ENCODE assay signal across 22 mouse cellular contexts in the genomic region with DNA sequence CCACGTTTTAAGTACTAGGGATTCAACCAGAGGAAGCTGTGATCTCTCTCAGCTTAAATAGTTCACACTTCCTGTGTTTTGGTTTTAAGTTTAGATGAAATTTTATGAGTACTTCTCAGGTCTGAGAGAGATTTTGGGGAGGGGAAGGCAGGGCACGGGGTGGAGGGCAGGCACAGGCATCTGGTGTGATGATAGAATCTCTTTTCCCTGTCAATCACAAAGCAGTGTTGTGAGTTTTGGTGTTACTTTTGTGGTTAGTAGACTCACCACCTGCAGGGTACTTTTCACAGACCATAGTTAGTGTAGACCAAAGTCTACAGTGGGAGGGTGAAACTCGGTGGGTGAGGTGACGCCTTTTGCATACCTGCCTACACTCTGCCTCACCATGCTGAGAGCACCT. TPM values are rescaled to one million over a fixed set of nuclear protein-coding genes. Genes with fewer than 3 reads are reported as not detected.
DNase-seq lines count a peak whose midpoint lies in the region; ATAC-seq and TF ChIP-seq lines count a peak whose summit lies in the region.
"Had no signal": no experiment of that assay in that cellular context is flagged by ENCODE, and none has a peak within 500 bp of the region (broad histone marks: within the 10 kb centered on the region; RNA-seq: fewer than 3 reads in every experiment).

No protein-coding gene starts in this region.

- no peak overlapping the region for H3K4me3 ChIP-seq in spleen, adult 2 months (ENCODE audit: extremely low read depth, insufficient read depth, insufficient read length)
- H3K4me3 ChIP-seq in bone marrow, adult 2 months (replicated peaks; ENCODE audit: control insufficient read depth, low read depth, low read length) = no peak overlapping the region
- no peak overlapping the region for H3K4me3 ChIP-seq in kidney, embryonic 15.5 days (replicated peaks)
- H3K4me3 ChIP-seq: forebrain, embryonic 10.5 days had no signal

- H3K27ac ChIP-seq in spleen, adult 2 months (ENCODE audit: insufficient read depth, low read length) = peak overlapping the region; percentile 84
- peak overlapping the region; percentile 36 for H3K27ac ChIP-seq in bone marrow, adult 2 months (ENCODE audit: control insufficient read depth, insufficient read depth, low read depth, low read length, poor library complexity)
- H3K27ac ChIP-seq in kidney, embryonic 15.5 days = no peak overlapping the region
- H3K27ac ChIP-seq: forebrain, embryonic 10.5 days; hindbrain, postnatal 0 days had no signal

- no peak for TF ChIP-seq POLR2A in spleen, adult 2 months (IDR thresholded peaks at IDR 0.05; ENCODE audit: low read depth, low read length)
- no peak for TF ChIP-seq POLR2A in bone marrow, adult 2 months (IDR thresholded peaks at IDR 0.05; ENCODE audit: borderline replicate concordance, control insufficient read depth, low read depth, low read length)

- no peaks in the 10 kb centered on the region for H3K36me3 ChIP-seq in spleen, adult 2 months (ENCODE audit: control insufficient read depth, insufficient read depth, low read length)
- no peaks in the 10 kb centered on the region for H3K36me3 ChIP-seq in kidney, embryonic 15.5 days
- H3K36me3 ChIP-seq: forebrain, embryonic 10.5 days had no signal

- no peaks in the 10 kb centered on the region for H3K27me3 ChIP-seq in spleen, adult 2 months (ENCODE audit: control insufficient read depth, insufficient read depth, low read length)
- H3K27me3 ChIP-seq in kidney, embryonic 15.5 days = no peaks in the 10 kb centered on the region
- H3K27me3 ChIP-seq: CH12.LX had no signal

- peaks cover 15% of the 10 kb centered on the region for H3K4me1 ChIP-seq in spleen, adult 2 months (ENCODE audit: control insufficient read depth, insufficient read depth, insufficient read length)
- peaks cover 8% of the 10 kb centered on the region for H3K4me1 ChIP-seq in bone marrow, adult 2 months (ENCODE audit: control insufficient read depth, insufficient read depth, low read length)
- H3K4me1 ChIP-seq in kidney, embryonic 15.5 days = no peaks in the 10 kb centered on the region
- H3K4me1 ChIP-seq: forebrain, embryonic 10.5 days had no signal

- H3K9me3 ChIP-seq in kidney, embryonic 15.5 days (replicated peaks) = no peaks in the 10 kb centered on the region
- H3K9me3 ChIP-seq: forebrain, embryonic 10.5 days had no signal

- H3K4me2 ChIP-seq in kidney, embryonic 15.5 days = no peak overlapping the region
- H3K4me2 ChIP-seq: heart, embryonic 11.5 days; liver, embryonic 11.5 days; lung, embryonic 14.5 days; midbrain, embryonic 11.5 days had no signal

- peak in 1 of 2 experiments; percentile 41 for DNase-seq in spleen, adult 2 months (ENCODE audit: low read depth in 1 of 2, low spot score in 2 of 2)
- DNase-seq in spleen, postnatal 14 days (ENCODE audit: low spot score in 2 of 2) = no peak
- DNase-seq in natural killer cell, adult 2 months (ENCODE audit: low spot score in 2 of 2) = peak; percentile 61 to 79
- peak; percentile 48 to 68 for DNase-seq in thymus, postnatal 36 days
- DNase-seq in adrenal gland, adult 2 months = no peak
- no peak for DNase-seq in left cerebral cortex, adult 9 months (ENCODE audit: low spot score in 2 of 2)
- DNase-seq: adrenal gland, postnatal 36 days; cerebellum, adult 9-10 months; kidney, adult 2 months; kidney, postnatal 4 days; left cerebral cortex, postnatal 4 days; lung, embryonic 14.5 days; lung, postnatal 4 days; spleen, adult 18-20 months had no signal

- no peak for TF ChIP-seq CTCF in spleen, adult 2 months (IDR thresholded peaks at IDR 0.05; ENCODE audit: extremely low read depth, insufficient read depth, insufficient read length, insufficient replicate concordance)
- TF ChIP-seq CTCF in bone marrow, adult 2 months (IDR thresholded peaks at IDR 0.05; ENCODE audit: control insufficient read depth, insufficient read depth, low read length) = no peak

- no peak overlapping the region for H3K9ac ChIP-seq in kidney, embryonic 15.5 days
- H3K9ac ChIP-seq: lung, embryonic 14.5 days had no signal

- ATAC-seq in kidney, embryonic 15.5 days (replicated peaks; ENCODE audit: low FRiP score) = no peak
- ATAC-seq: hindbrain, postnatal 0 days had no signal

- WGBS in spleen, adult 2 months = 14% methylated on average over 4 of the region's 4 CpGs
- WGBS in bone marrow, adult 2 months = 23% methylated on average over 4 of the region's 4 CpGs
- 72% methylated on average over 4 of the region's 4 CpGs for WGBS in kidney, embryonic 15.5 days

RNA-seq across cellular contexts. Expression of a gene that starts 32.7 kb away (rescaled TPM):
- polyA plus RNA-seq in spleen, adult 2 months (2012; rRNA removed) = 5.1 and 6.0 TPM in 2 replicates
- polyA plus RNA-seq in bone marrow, adult 2 months (2011; ENCODE audit: insufficient read depth, insufficient read length, low replicate concordance, missing spikeins) = 14.9 and 55.4 TPM in 2 replicates
- polyA plus RNA-seq in kidney, embryonic 15.5 days (2015; fragmentation: Nextera tagmentation; extraction: Ambion mirVana) = 1.6 and 2.0 TPM in 2 replicates
- under 1 TPM; 0.28 to 0.43 TPM for total RNA-seq in adrenal gland, adult 2 months (2021)
- polyA plus RNA-seq in adrenal gland, adult 2 months (2012; rRNA removed) = not detected in 2 replicates

Comparison
In these comparisons a context has a peak if more than half of its experiments do, and no peak if none do; other contexts are left out.
1. DNase-seq: peak in natural killer cell, adult 2 months (2 of 2) and thymus, postnatal 36 days (2 of 2); none in spleen, postnatal 14 days (0 of 2), adrenal gland, adult 2 months (single experiment) and left cerebral cortex, adult 9 months (0 of 2).